Mouse (Mus musculus) brain, embryonic 18.5 days (tissue): Measurements from ENCODE around the gene Tradd.
A peak's percentile ranks its signal among the peaks of the same experiment; 100 is the strongest.

Experiments
- DNase-seq: peaks from one replicate; pipeline ENCODE4 v3.0.0-alpha.2; 2012; ENCODE audit warnings: low read depth, low spot score

Gene Tradd

GRCm38 (mm10) chr8:105264024-105264982 lies at the start of gene Tradd, which contains the start of gene Fbxl8:
Gene Tradd (minus strand): TSS chr8:105264609.
Gene Fbxl8 (plus strand): TSS chr8:105264648.
- no peak for DNase-seq

- no peak for DNase-seq
These were observed 49.4 kb upstream of the Tradd start for GRCm38 (mm10) chr8:105313622-105314402.

- DNase-seq, result no peak
These were observed 48.6 kb upstream of the Tradd start for GRCm38 (mm10) chr8:105312891-105313481.

- DNase-seq, result no peak
These were observed 47.3 kb upstream of the Tradd start for GRCm38 (mm10) chr8:105311718-105312117.

GRCm38 (mm10) chr8:105310118-105310517 lies 45.7 kb upstream of the Tradd start:
- DNase-seq, result no peak

- DNase-seq, result no peak
These were observed 44.9 kb upstream of the Tradd start for GRCm38 (mm10) chr8:105309142-105309847.

- no peak for DNase-seq
These were observed 44.0 kb upstream of the Tradd start for GRCm38 (mm10) chr8:105308428-105308827.

GRCm38 (mm10) chr8:105307670-105308069 lies 43.3 kb upstream of the Tradd start:
- no peak for DNase-seq

GRCm38 (mm10) chr8:105306146-105306691 lies 41.8 kb upstream of the Tradd start:
- DNase-seq, result no peak

- DNase-seq, result no peak
These were observed 41.1 kb upstream of the Tradd start, which contains the start of gene Elmo3 for GRCm38 (mm10) chr8:105305211-105306145. Gene Elmo3 (plus strand): TSS chr8:105305601.

GRCm38 (mm10) chr8:105304325-105305210 lies 40.2 kb upstream of the Tradd start:
- DNase-seq, result no peak

- no peak for DNase-seq
These were observed 39.5 kb upstream of the Tradd start for GRCm38 (mm10) chr8:105303874-105304273.

- DNase-seq, result no peak
These were observed 39.0 kb upstream of the Tradd start for GRCm38 (mm10) chr8:105303396-105303795.

- no peak for DNase-seq
These were observed 35.6 kb upstream of the Tradd start for GRCm38 (mm10) chr8:105299962-105300361.

GRCm38 (mm10) chr8:105298351-105299252 lies 34.2 kb upstream of the Tradd start:
- DNase-seq, result no peak

GRCm38 (mm10) chr8:105297511-105298192 lies 33.2 kb upstream of the Tradd start, which contains the start of gene E2f4:
Gene E2f4 (plus strand): TSS chr8:105297663.
- DNase-seq, result peak; percentile 74
